Mouse (Mus musculus) bone marrow, adult 2 months (tissue): ENCODE data around the gene Txndc11.

ENCODE experiments used
- CTCF ChIP-seq: fragments of 200-500 bp; IDR thresholded peaks from 2 replicates; pipeline ENCODE4 v1.5.1; 2011; ENCODE audit warnings: low read length, control low read depth; ENCODE audit not compliant: control insufficient read depth, insufficient read depth
- POLR2A ChIP-seq: fragments of 200-500 bp; IDR thresholded peaks from 2 replicates; pipeline ENCODE4 v1.6.1; 2011; ENCODE audit warnings: low read depth, mild to moderate bottlenecking, control low read depth, low read length, borderline replicate concordance; ENCODE audit not compliant: control insufficient read depth

DNA sequence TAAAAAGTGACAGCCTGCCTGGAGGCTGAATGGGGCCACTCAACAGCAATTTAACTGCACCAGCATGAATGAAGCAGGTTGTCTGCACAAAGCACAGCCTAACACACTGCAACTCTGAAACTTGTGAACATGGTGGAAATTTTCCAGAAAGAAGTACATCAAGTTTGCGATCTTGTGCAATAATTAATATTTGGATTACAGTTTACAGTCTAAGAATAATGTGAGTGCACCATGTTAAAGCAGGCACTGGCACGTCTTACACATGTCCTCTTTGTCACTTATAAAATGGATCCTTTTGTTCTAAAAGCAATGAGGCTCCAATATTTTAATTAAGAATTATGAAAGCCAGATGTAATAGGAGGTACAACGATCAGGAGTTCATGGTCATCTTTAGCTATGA lies 37.1 kb downstream of the Txndc11 start:
- TF ChIP-seq CTCF (no peak), POLR2A (no peak)
